Mouse (Mus musculus) G1E (cell line): ENCODE results near the gene Mypn. TPM values are rescaled to one million over a fixed set of nuclear protein-coding genes. Genes with fewer than 3 reads are reported as not detected.

ENCODE experiments used
- ATAC-seq: 2 replicates; pipeline ENCODE4 v1.8.0; 2016; ENCODE audit warnings: mild to moderate bottlenecking; ENCODE audit not compliant: insufficient number of reproducible peaks, poor library complexity, low FRiP score, severe bottlenecking; ENCODE audit errors: extremely low read depth
- DNase-seq: peaks from one replicate; pipeline ENCODE4 v3.0.0; 2012; ENCODE audit warnings: low spot score
- H3K27me3 ChIP-seq: 2 replicates; pipeline ENCODE4 v1.6.1; 2012; ENCODE audit warnings: mild to moderate bottlenecking, low read length, inconsistent platforms; ENCODE audit not compliant: insufficient read depth
- H3K36me3 ChIP-seq: replicated peaks from 2 replicates; pipeline ENCODE3; 2012; ENCODE audit warnings: mild to moderate bottlenecking, inconsistent platforms
- H3K4me1 ChIP-seq: 2 replicates; pipeline ENCODE4 v1.6.1; 2012; ENCODE audit warnings: low read depth, low read length, inconsistent platforms, mixed read lengths; ENCODE audit not compliant: insufficient read depth
- H3K4me3 ChIP-seq: 2 replicates; pipeline ENCODE4 v1.5.1; 2012; ENCODE audit warnings: low read depth, mild to moderate bottlenecking, inconsistent platforms, low read length, moderate library complexity, mixed read lengths
- H3K9me3 ChIP-seq: replicated peaks from 2 replicates; pipeline ENCODE4 v1.6.1; 2012; ENCODE audit warnings: inconsistent platforms
- CTCF ChIP-seq: IDR thresholded peaks from 2 replicates; pipeline ENCODE4 v1.5.1; 2012; ENCODE audit warnings: low read depth, low read length, inconsistent platforms, mixed read lengths
- GATA1 ChIP-seq: IDR thresholded peaks from 2 replicates; pipeline ENCODE4 v1.6.1; 2012; ENCODE audit warnings: borderline replicate concordance, low read length, inconsistent platforms, mixed read lengths
- GATA2 ChIP-seq: IDR thresholded peaks from 2 replicates; pipeline ENCODE4 v1.6.1; 2012; ENCODE audit warnings: low read depth, low read length, inconsistent platforms, borderline replicate concordance
- POLR2AphosphoS5 ChIP-seq: IDR thresholded peaks from 2 replicates; pipeline ENCODE4 v1.6.1; 2012; ENCODE audit warnings: low read depth, low read length, inconsistent platforms; ENCODE audit not compliant: insufficient replicate concordance
- TAL1 ChIP-seq: conservative IDR thresholded peaks from 2 replicates; pipeline ENCODE4 v1.6.1; 2012; ENCODE audit warnings: low read depth, low read length, inconsistent platforms, mixed read lengths
- polyA plus RNA-seq: library from polyadenylated mRNA; stranded (reverse); fragments of >175 nt; gene quantifications from 2 replicates; pipeline ENCODE4 v1.2.3, GENCODE M21; 2012
- total RNA-seq, 2 experiments: library from RNA; stranded (forward) in 1 of 2; stranded (reverse) in 1 of 2; fragments of 200-1000 nt in 1 of 2; fragments of >200 nt in 1 of 2; fragmentation: Nextera tagmentation in 1 of 2; gene quantifications; 2 replicates each; pipeline ENCODE4 v1.2.3; 2014 to 2017

The Mypn gene
- total and polyA plus RNA-seq, 3 experiments, result not detected

GRCm38 (mm10) chr10:63132356-63132755 is 71.4 kb downstream of the Mypn start:
- no peak for DNase-seq
- H3K36me3 ChIP-seq, result no peaks in the 10 kb centered on the region

GRCm38 (mm10) chr10:63130500-63130899 is 73.3 kb downstream of the Mypn start:
- Histone ChIP-seq H3K4me3 (no peak overlapping the region), H3K36me3 (no peaks in the 10 kb centered on the region), H3K27me3 (no peaks in the 10 kb centered on the region), H3K4me1 (no peaks in the 10 kb centered on the region), H3K9me3 (no peaks in the 10 kb centered on the region)
- TF ChIP-seq POLR2AphosphoS5, result no peak
- no peak for TF ChIP-seq TAL1
- TF ChIP-seq GATA2, result no peak
- TF ChIP-seq CTCF, result no peak
- TF ChIP-seq GATA1, result no peak
- no peak for ATAC-seq
- no peak for DNase-seq

More at GRCm38 (mm10) chr10:63132356-63132755, 71.4 kb downstream of the Mypn start:
- H3K27me3 ChIP-seq, result no peaks in the 10 kb centered on the region
- H3K4me3 ChIP-seq, result no peak overlapping the region
- H3K9me3 ChIP-seq, result no peaks in the 10 kb centered on the region
- no peaks in the 10 kb centered on the region for H3K4me1 ChIP-seq
- TF ChIP-seq GATA2 (no peak), TAL1 (no peak), GATA1 (no peak), CTCF (no peak), POLR2AphosphoS5 (no peak)
- no peak for ATAC-seq

GRCm38 (mm10) chr10:63128256-63128655 is 75.5 kb downstream of the Mypn start:
- H3K4me3 ChIP-seq, result no peak overlapping the region
- TF ChIP-seq GATA2 (no peak), TAL1 (no peak), GATA1 (no peak)
- no peaks in the 10 kb centered on the region for H3K27me3 ChIP-seq
- H3K4me1 ChIP-seq, result no peaks in the 10 kb centered on the region
- DNase-seq (no peak), ATAC-seq (no peak)
- no peaks in the 10 kb centered on the region for H3K9me3 ChIP-seq
- H3K36me3 ChIP-seq, result no peaks in the 10 kb centered on the region

GRCm38 (mm10) chr10:63127156-63127555 is 76.6 kb downstream of the Mypn start:
- DNase-seq, result no peak
- no peak for TF ChIP-seq GATA2
- TF ChIP-seq TAL1, result no peak
- no peak for TF ChIP-seq CTCF
- TF ChIP-seq POLR2AphosphoS5, result no peak
- no peak for TF ChIP-seq GATA1
- no peak overlapping the region for H3K4me3 ChIP-seq
- no peak for ATAC-seq
- H3K27me3 ChIP-seq, result no peaks in the 10 kb centered on the region
- no peaks in the 10 kb centered on the region for H3K9me3 ChIP-seq
- H3K4me1 ChIP-seq, result no peaks in the 10 kb centered on the region
- no peaks in the 10 kb centered on the region for H3K36me3 ChIP-seq

GRCm38 (mm10) chr10:63126116-63126515 is 77.6 kb downstream of the Mypn start:
- no peaks in the 10 kb centered on the region for H3K4me1 ChIP-seq
- ATAC-seq (no peak), DNase-seq (no peak)
- H3K4me3 ChIP-seq, result no peak overlapping the region
- H3K27me3 ChIP-seq, result no peaks in the 10 kb centered on the region
- no peaks in the 10 kb centered on the region for H3K36me3 ChIP-seq
- TF ChIP-seq GATA1, result no peak
- no peak for TF ChIP-seq GATA2
- TF ChIP-seq POLR2AphosphoS5, result no peak
- no peak for TF ChIP-seq TAL1
- TF ChIP-seq CTCF, result no peak
- H3K9me3 ChIP-seq, result no peaks in the 10 kb centered on the region

- Histone ChIP-seq H3K4me3 (no peak overlapping the region), H3K27me3 (no peaks in the 10 kb centered on the region), H3K36me3 (no peaks in the 10 kb centered on the region), H3K9me3 (no peaks in the 10 kb centered on the region), H3K4me1 (no peaks in the 10 kb centered on the region)
- TF ChIP-seq GATA2, result no peak
- TF ChIP-seq CTCF, result no peak
- TF ChIP-seq POLR2AphosphoS5, result no peak
- no peak for TF ChIP-seq TAL1
- TF ChIP-seq GATA1, result no peak
- ATAC-seq, result no peak
- DNase-seq, result no peak
These were observed 78.4 kb downstream of the Mypn start for GRCm38 (mm10) chr10:63125343-63125742.

- no peak for DNase-seq
- Histone ChIP-seq H3K27me3 (no peaks in the 10 kb centered on the region), H3K4me1 (no peaks in the 10 kb centered on the region), H3K36me3 (no peaks in the 10 kb centered on the region), H3K4me3 (no peak overlapping the region), H3K9me3 (no peaks in the 10 kb centered on the region)
- no peak for ATAC-seq
- TF ChIP-seq CTCF (no peak), GATA2 (no peak), POLR2AphosphoS5 (no peak), GATA1 (no peak), TAL1 (no peak)
These were observed 79.7 kb downstream of the Mypn start for GRCm38 (mm10) chr10:63124016-63124415.
